Mouse (Mus musculus) lung, embryonic 16.5 days (tissue): ENCODE results near the gene Pde4dip. TPM values are rescaled to one million over a fixed set of nuclear protein-coding genes. Genes with fewer than 3 reads are reported as not detected.

Experiments used
- ATAC-seq: fragments of 200-750 bp; cut with Nextera tagmentation; 2 replicates; pipeline ENCODE4 v1.8.0; 2017; ENCODE audit warnings: low read depth, mild to moderate bottlenecking, moderate library complexity
- H3K27ac ChIP-seq: fragments of 300-500 bp; sonication (generic); 2 replicates; pipeline ENCODE4 v1.5.1; 2014; ENCODE audit warnings: mild to moderate bottlenecking, control low read depth, low read length
- H3K27me3 ChIP-seq: fragments of 300-500 bp; sonication (generic); 2 replicates; pipeline ENCODE4 v1.6.1; 2014; ENCODE audit warnings: low read depth, low read length, mixed read lengths; ENCODE audit not compliant: control insufficient read depth, insufficient read depth
- H3K36me3 ChIP-seq: fragments of 300-500 bp; sonication (generic); 2 replicates; pipeline ENCODE4 v1.6.1; 2014; ENCODE audit warnings: low read length; ENCODE audit not compliant: control insufficient read depth, insufficient read depth
- H3K4me1 ChIP-seq: fragments of 300-500 bp; sonication (generic); replicated peaks from 2 replicates; pipeline ENCODE4 v1.6.1; 2014; ENCODE audit warnings: low read length, mixed read lengths; ENCODE audit not compliant: control insufficient read depth, insufficient read depth
- H3K4me2 ChIP-seq: fragments of 300-500 bp; sonication (generic); 2 replicates; pipeline ENCODE4 v1.6.1; 2014; ENCODE audit warnings: low read depth, low read length, control low read depth
- H3K4me3 ChIP-seq: fragments of 300-500 bp; sonication (generic); 2 replicates; pipeline ENCODE4 v1.5.1; 2014; ENCODE audit warnings: mild to moderate bottlenecking, low read length, control low read depth
- H3K9ac ChIP-seq: fragments of 300-500 bp; sonication (generic); 2 replicates; pipeline ENCODE4 v1.6.1; 2014; ENCODE audit warnings: low read length, control low read depth
- H3K9me3 ChIP-seq: fragments of 300-500 bp; sonication (generic); 2 replicates; pipeline ENCODE4 v1.6.1; 2016; ENCODE audit warnings: low read length; ENCODE audit not compliant: control insufficient read depth
- WGBS: fragments of 180-500 bp; shearing (Covaris S2); extraction: QIAGEN DNeasy Blood & Tissue Kit; methylation state at CpG from one replicate; pipeline ENCODE4 v1.1.7; 2014; 5-methylcytosine and 5-hydroxymethylcytosine counted together
- polyA plus RNA-seq: library from polyadenylated mRNA; unstranded; fragments of >200 nt; fragmentation: Nextera tagmentation; extraction: Ambion mirVana; gene quantifications from 2 replicates; pipeline ENCODE4 v1.2.1, GENCODE M21; 2015

Gene Pde4dip
- polyA plus RNA-seq = 18.4 and 18.9 TPM in 2 replicates

GRCm38 (mm10) chr3:97888168-97888901, at the start of gene Pde4dip:
TSS of gene Pde4dip (minus strand) at chr3:97888707.
- Histone ChIP-seq H3K27me3 (peaks cover 37% of the 10 kb centered on the region), H3K4me2 (peak within 1 kb of the TSS; percentile 63), H3K4me1 (peaks cover 4% of the 10 kb centered on the region), H3K27ac (no peak within 1 kb of the TSS), H3K36me3 (no peaks in the 10 kb centered on the region), H3K9me3 (no peaks in the 10 kb centered on the region), H3K9ac (no peak within 1 kb of the TSS), H3K4me3 (peak within 1 kb of the TSS; percentile 42)
- ATAC-seq = no peak
- WGBS = 2% methylated on average over 38 of the region's 44 CpGs

- peaks cover 43% of the 10 kb centered on the region for H3K4me1 ChIP-seq
- H3K9me3 ChIP-seq = no peaks in the 10 kb centered on the region; the same call in 1 of the 2 replicates
- no peaks in the 10 kb centered on the region for H3K36me3 ChIP-seq
- H3K9ac ChIP-seq = no peak overlapping the region
- H3K4me3 ChIP-seq = no peak overlapping the region
- WGBS = 60% methylated on average over 6 of the region's 6 CpGs
- no peak overlapping the region for H3K27ac ChIP-seq
- H3K27me3 ChIP-seq = no peaks in the 10 kb centered on the region
- no peak overlapping the region for H3K4me2 ChIP-seq
- ATAC-seq = no peak
Measured at GRCm38 (mm10) chr3:97937945-97938266, 49.4 kb upstream of the Pde4dip start.

- WGBS = 37% methylated on average over 17 of the region's 17 CpGs
- H3K4me3 ChIP-seq = no peak overlapping the region
- H3K4me2 ChIP-seq = no peak overlapping the region
- H3K9me3 ChIP-seq = no peaks in the 10 kb centered on the region; the same call in 1 of the 2 replicates
- no peaks in the 10 kb centered on the region for H3K27me3 ChIP-seq
- no peaks in the 10 kb centered on the region for H3K36me3 ChIP-seq
- no peak overlapping the region for H3K27ac ChIP-seq
- no peak for ATAC-seq
- peaks cover 37% of the 10 kb centered on the region for H3K4me1 ChIP-seq
- no peak overlapping the region for H3K9ac ChIP-seq
Measured at GRCm38 (mm10) chr3:97937068-97937944, 48.8 kb upstream of the Pde4dip start.

GRCm38 (mm10) chr3:97934331-97935300, 46.1 kb upstream of the Pde4dip start:
- no peak overlapping the region for H3K4me2 ChIP-seq
- ATAC-seq = peak; percentile 24; the same call in 1 of the 2 replicates
- H3K4me3 ChIP-seq = no peak overlapping the region
- no peak overlapping the region for H3K9ac ChIP-seq
- no peaks in the 10 kb centered on the region for H3K27me3 ChIP-seq
- no peaks in the 10 kb centered on the region for H3K36me3 ChIP-seq
- H3K9me3 ChIP-seq = no peaks in the 10 kb centered on the region; the same call in 1 of the 2 replicates
- no peak overlapping the region for H3K27ac ChIP-seq
- peaks cover 45% of the 10 kb centered on the region for H3K4me1 ChIP-seq
- 75% methylated on average over 6 of the region's 6 CpGs for WGBS

- WGBS = 73% methylated on average over 5 of the region's 5 CpGs
- no peaks in the 10 kb centered on the region for H3K27me3 ChIP-seq
- H3K9ac ChIP-seq = no peak overlapping the region
- H3K27ac ChIP-seq = no peak overlapping the region
- peaks cover 39% of the 10 kb centered on the region for H3K4me1 ChIP-seq
- no peak overlapping the region for H3K4me3 ChIP-seq
- no peak for ATAC-seq
- no peaks in the 10 kb centered on the region for H3K36me3 ChIP-seq
- H3K4me2 ChIP-seq = no peak overlapping the region
- no peaks in the 10 kb centered on the region; the same call in 1 of the 2 replicates for H3K9me3 ChIP-seq
Measured at GRCm38 (mm10) chr3:97933811-97934210, 45.3 kb upstream of the Pde4dip start.

- Histone ChIP-seq H3K9me3 (no peaks in the 10 kb centered on the region; the same call in 1 of the 2 replicates), H3K9ac (no peak overlapping the region), H3K27me3 (no peaks in the 10 kb centered on the region), H3K36me3 (no peaks in the 10 kb centered on the region), H3K4me3 (no peak overlapping the region), H3K4me1 (peaks cover 39% of the 10 kb centered on the region), H3K4me2 (no peak overlapping the region), H3K27ac (no peak overlapping the region)
- WGBS = 41% methylated on average over 6 of the region's 6 CpGs
- ATAC-seq = no peak
Measured at GRCm38 (mm10) chr3:97933251-97933650, 44.7 kb upstream of the Pde4dip start.

- H3K27me3 ChIP-seq = no peaks in the 10 kb centered on the region
- H3K4me3 ChIP-seq = no peak overlapping the region
- no peak for ATAC-seq
- H3K36me3 ChIP-seq = no peaks in the 10 kb centered on the region
- H3K9ac ChIP-seq = no peak overlapping the region
- 56% methylated on average over 11 of the region's 11 CpGs for WGBS
- H3K9me3 ChIP-seq = no peaks in the 10 kb centered on the region; the same call in 1 of the 2 replicates
- no peak overlapping the region for H3K4me2 ChIP-seq
- no peak overlapping the region for H3K27ac ChIP-seq
- peaks cover 37% of the 10 kb centered on the region for H3K4me1 ChIP-seq
Measured at GRCm38 (mm10) chr3:97932771-97933170, 44.3 kb upstream of the Pde4dip start.

GRCm38 (mm10) chr3:97932131-97932530, 43.6 kb upstream of the Pde4dip start:
- Histone ChIP-seq H3K9me3 (no peaks in the 10 kb centered on the region; the same call in 1 of the 2 replicates), H3K4me1 (peaks cover 30% of the 10 kb centered on the region), H3K4me2 (peak overlapping the region; percentile 40), H3K4me3 (peak overlapping the region; percentile 3; the same call in 1 of the 2 replicates), H3K36me3 (no peaks in the 10 kb centered on the region), H3K9ac (no peak overlapping the region), H3K27ac (no peak overlapping the region), H3K27me3 (no peaks in the 10 kb centered on the region)
- 21% methylated on average over 10 of the region's 10 CpGs for WGBS
- ATAC-seq = no peak
